Mouse (Mus musculus): ENCODE results near the gene Hapln3. TPM values are rescaled to one million over a fixed set of nuclear protein-coding genes. Genes with fewer than 3 reads are reported as not detected.

Hapln3 gene
- polyA plus RNA-seq (2015; fragmentation: Illumina TruSeq; extraction: RNeasy Lipid Tissue Mini Kit (QIAGEN cat#74804); ENCODE audit: insufficient read depth, low replicate concordance) = 0.19 TPM

DNA sequence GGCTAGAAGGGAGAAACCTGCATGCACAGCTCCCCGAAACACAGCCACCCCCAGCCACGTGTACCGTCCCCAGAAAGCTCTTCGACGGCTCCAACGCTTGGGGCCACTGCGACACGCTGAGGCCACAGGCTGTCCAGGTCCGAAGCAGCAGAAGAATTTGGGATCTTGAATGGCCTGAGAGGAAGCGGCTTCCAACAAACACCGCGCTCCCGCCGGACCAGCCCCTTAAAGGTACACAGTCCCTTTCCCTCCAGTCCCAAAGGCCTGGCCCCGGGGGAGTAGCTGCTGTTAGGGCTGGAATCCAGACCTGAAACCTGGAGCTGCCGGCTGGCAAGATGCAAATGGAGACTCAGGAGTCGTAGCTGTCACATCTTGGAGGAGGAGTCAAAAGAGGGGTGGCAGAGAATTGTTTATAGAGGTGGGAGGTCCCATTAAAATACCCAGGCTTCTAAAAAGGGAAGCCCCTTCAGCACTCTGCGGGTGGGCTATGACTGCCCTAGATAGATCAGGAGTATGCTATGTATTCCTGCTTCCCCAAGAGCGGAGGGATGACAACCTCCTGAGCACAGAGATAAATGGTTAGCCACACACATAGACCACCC, at the start of gene Hapln3:
Gene Hapln3 (minus strand): TSS at position 176 of the 602 bp plus-strand sequence.

DNA sequence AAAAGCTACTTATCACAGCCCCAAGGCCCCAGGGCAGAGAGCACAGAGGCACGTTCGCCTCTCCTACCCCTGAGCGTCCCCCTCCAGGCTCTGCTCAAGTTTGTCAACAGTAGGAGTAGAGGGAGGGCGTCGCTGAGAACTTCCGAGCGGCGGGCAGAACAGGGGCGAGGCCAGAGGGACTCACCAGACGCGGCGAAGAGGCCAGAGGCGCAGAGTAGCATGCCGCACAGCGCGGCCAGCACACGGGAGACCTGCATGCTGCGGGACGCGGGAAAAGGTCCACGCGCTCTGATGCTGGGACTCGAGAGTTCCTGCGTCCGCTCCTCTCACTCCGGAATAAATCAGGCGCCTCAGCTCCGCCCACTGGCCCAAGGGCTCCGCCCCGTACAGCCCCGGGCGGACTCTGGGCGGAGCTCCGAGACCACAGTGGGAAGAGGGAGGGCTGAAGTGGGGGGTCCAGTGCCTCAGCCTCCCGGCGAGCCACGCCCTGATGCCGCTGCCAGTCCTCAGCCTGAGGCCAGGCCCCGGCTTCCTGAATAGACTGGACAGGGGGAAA, 18.0 kb upstream of the Hapln3 start, which contains the start of gene Mfge8:
Gene Mfge8 (minus strand): TSS at position 350 of the 556 bp plus-strand sequence.

Other genes with a start within 250 kb of the Hapln3 start
- 39.5 TPM for gene Aen, start 235.2 kb downstream of the Hapln3 start, polyA plus RNA-seq (2015; fragmentation: Illumina TruSeq; extraction: RNeasy Lipid Tissue Mini Kit (QIAGEN cat#74804); ENCODE audit: insufficient read depth, low replicate concordance)
- gene Isg20, start 217.6 kb downstream of the Hapln3 start, polyA plus RNA-seq (2015; fragmentation: Illumina TruSeq; extraction: RNeasy Lipid Tissue Mini Kit (QIAGEN cat#74804); ENCODE audit: insufficient read depth, low replicate concordance) = 53.5 TPM
- not detected for gene Acan, start 77.5 kb downstream of the Hapln3 start, polyA plus RNA-seq (2015; fragmentation: Illumina TruSeq; extraction: RNeasy Lipid Tissue Mini Kit (QIAGEN cat#74804); ENCODE audit: insufficient read depth, low replicate concordance)
- gene Mfge8, start 18.0 kb upstream of the Hapln3 start, polyA plus RNA-seq (2015; fragmentation: Illumina TruSeq; extraction: RNeasy Lipid Tissue Mini Kit (QIAGEN cat#74804); ENCODE audit: insufficient read depth, low replicate concordance) = 282 TPM
- gene Abhd2, start 142.2 kb upstream of the Hapln3 start, polyA plus RNA-seq (2015; fragmentation: Illumina TruSeq; extraction: RNeasy Lipid Tissue Mini Kit (QIAGEN cat#74804); ENCODE audit: insufficient read depth, low replicate concordance) = 38.2 TPM